Mouse (Mus musculus): ENCODE results near the gene Stk38. TPM values are rescaled to one million over a fixed set of nuclear protein-coding genes. Genes with fewer than 3 reads are reported as not detected.

Gene Stk38
- polyA plus RNA-seq, 1 experiment from 2014 or later: 102 TPM

DNA sequence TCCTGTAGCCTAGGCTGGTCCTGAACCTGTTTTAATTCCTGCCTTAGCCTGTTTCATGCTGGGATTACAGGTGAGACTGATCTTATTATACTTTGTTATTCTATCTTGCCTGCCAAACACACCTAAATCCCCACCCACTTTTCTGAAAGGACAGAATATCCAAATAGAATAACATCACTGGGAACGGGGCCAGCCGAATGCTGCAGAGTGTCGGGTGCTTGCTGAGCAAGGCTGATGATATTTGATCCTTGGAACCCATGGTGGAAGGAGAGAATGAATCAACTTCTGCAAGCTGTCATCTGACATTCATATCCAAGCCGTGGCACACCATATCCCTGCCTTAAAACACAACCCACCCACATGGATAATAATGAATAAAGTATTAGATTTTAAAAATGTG lies 59.1 kb downstream of the Stk38 start:
- 84% methylated on average over 4 of the region's 4 CpGs for WGBS
- no peak overlapping the region for H3K4me3 ChIP-seq (replicated peaks; ENCODE audit: low read depth, low read length)
- H3K9me3 ChIP-seq (ENCODE audit: control insufficient read depth, low read length): no peaks in the 10 kb centered on the region
- no peaks in the 10 kb centered on the region for H3K36me3 ChIP-seq (ENCODE audit: control insufficient read depth, insufficient read depth, low read length)
- peaks cover 15% of the 10 kb centered on the region for H3K4me1 ChIP-seq (ENCODE audit: control insufficient read depth, insufficient read depth, low read length)
- H3K27ac ChIP-seq (replicated peaks; ENCODE audit: low read depth, low read length): no peak overlapping the region
- H3K27me3 ChIP-seq (ENCODE audit: control insufficient read depth, insufficient read depth, low read length): no peaks in the 10 kb centered on the region
- DNase-seq: no peak
- H3K9ac ChIP-seq (replicated peaks; ENCODE audit: low read length): no peak overlapping the region
- H3K4me2 ChIP-seq (ENCODE audit: low read length): no peak overlapping the region
- no peak for ATAC-seq (ENCODE audit: low FRiP score, low TSS enrichment)

DNA sequence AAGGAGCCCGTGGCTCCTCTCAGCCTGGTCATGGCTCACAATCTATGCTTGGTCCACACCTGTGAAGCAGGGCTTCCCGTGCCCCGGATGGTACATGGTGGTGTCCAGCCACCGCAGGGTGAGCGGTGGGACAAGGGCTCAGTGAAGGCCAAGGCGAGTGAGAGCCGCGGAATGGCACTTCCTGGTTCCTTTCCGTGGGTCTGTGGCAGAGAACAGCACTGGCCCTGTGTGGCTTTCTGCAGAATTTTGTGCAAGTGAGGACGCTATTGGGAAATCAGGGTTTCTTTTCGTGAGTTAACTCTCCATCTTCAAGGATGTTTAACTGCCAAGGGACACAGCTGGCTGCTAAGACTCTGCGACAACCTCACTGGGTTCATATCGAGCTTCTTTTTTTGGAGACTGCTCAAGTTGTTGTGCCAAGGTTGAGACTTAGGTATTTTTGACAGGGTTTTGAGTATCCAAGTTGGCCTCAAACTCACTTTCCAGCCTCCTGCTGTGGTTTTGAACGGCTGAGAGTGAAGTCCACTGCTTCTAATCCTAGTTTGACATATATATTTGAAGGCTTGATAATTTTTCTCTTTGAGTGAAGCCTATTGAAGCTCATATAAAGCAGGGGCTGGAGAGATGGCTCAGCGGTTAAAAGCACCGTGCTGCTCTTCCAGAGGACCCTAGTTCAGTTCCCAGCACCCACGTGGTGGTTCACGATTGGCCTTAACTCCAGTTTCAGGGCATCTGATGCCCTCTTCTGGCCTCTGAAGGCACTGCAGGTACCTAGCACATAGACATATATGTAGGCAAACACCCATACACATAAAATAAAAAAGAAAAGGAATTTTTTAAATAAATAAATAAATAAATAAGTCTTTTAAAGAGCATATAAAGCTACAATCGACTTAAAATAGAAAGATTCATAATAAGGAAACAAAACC lies 60.5 kb downstream of the Stk38 start:
- 92% methylated on average over 19 of the region's 19 CpGs for WGBS
- Histone ChIP-seq H3K36me3 (ENCODE audit: control insufficient read depth, insufficient read depth, low read length) (no peaks in the 10 kb centered on the region), H3K27me3 (ENCODE audit: control insufficient read depth, insufficient read depth, low read length) (no peaks in the 10 kb centered on the region), H3K9ac (replicated peaks; ENCODE audit: low read length) (no peak overlapping the region), H3K4me1 (ENCODE audit: control insufficient read depth, insufficient read depth, low read length) (peaks cover 8% of the 10 kb centered on the region; the same call in 1 of the 2 replicates), H3K27ac (replicated peaks; ENCODE audit: low read depth, low read length) (no peak overlapping the region), H3K4me3 (replicated peaks; ENCODE audit: low read depth, low read length) (no peak overlapping the region), H3K9me3 (ENCODE audit: control insufficient read depth, low read length) (no peaks in the 10 kb centered on the region), H3K4me2 (ENCODE audit: low read length) (no peak overlapping the region)
- DNase-seq (no peak), ATAC-seq (ENCODE audit: low FRiP score, low TSS enrichment) (no peak)

DNA sequence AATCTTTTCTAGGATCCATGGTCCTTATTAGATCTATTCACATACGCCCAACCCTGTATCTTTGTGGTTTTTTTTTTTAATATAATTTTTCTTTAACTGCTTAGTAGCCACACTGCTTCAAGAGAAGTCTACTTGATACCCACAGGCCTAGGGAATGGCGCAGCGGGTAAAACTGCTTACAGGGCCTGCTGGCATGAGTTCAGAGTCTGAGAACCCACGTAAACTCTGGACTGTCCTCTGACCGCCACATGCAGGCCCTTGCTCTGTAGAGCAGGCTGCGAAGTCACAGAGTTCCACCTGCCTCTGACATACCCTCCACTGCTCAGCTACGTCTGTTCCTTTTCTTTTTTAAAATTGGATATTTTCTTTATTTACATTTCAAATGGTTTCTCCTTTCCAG lies 63.3 kb downstream of the Stk38 start:
- Histone ChIP-seq H3K4me3 (replicated peaks; ENCODE audit: low read depth, low read length) (no peak overlapping the region), H3K9me3 (ENCODE audit: control insufficient read depth, low read length) (no peaks in the 10 kb centered on the region), H3K9ac (replicated peaks; ENCODE audit: low read length) (no peak overlapping the region), H3K27ac (replicated peaks; ENCODE audit: low read depth, low read length) (no peak overlapping the region), H3K4me1 (ENCODE audit: control insufficient read depth, insufficient read depth, low read length) (no peaks in the 10 kb centered on the region), H3K36me3 (ENCODE audit: control insufficient read depth, insufficient read depth, low read length) (no peaks in the 10 kb centered on the region), H3K4me2 (ENCODE audit: low read length) (no peak overlapping the region), H3K27me3 (ENCODE audit: control insufficient read depth, insufficient read depth, low read length) (no peaks in the 10 kb centered on the region)
- no peak for ATAC-seq (ENCODE audit: low FRiP score, low TSS enrichment)
- DNase-seq: no peak
- 94% methylated on average over 7 of the region's 7 CpGs for WGBS

DNA sequence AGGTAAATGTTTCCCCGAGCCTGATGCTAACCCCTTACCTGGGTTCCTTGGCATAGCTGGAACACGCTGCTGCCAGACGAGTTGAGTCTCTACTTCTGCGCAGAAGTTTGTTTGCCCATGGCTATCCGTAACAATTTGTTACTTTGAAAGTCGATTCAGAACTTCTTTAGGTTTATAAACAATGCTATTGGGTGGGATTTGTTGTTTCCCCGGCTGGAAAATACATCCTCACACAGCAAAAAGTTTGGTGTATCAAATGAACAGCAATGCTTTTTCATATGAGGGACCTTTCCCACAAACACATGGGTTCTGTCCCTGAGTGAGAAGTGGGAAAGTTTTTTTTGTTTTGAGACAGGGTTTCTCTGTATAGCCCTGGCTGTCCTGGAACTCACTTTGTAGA lies 64.1 kb downstream of the Stk38 start, which contains the start of gene Pxt1:
Gene Pxt1 (minus strand): TSS at position 101 of the 400 bp plus-strand sequence.
- Histone ChIP-seq H3K4me3 (replicated peaks; ENCODE audit: low read depth, low read length) (no peak within 1 kb of the TSS), H3K4me2 (ENCODE audit: low read length) (no peak within 1 kb of the TSS), H3K27me3 (ENCODE audit: control insufficient read depth, insufficient read depth, low read length) (no peaks in the 10 kb centered on the region), H3K9me3 (ENCODE audit: control insufficient read depth, low read length) (no peaks in the 10 kb centered on the region), H3K9ac (replicated peaks; ENCODE audit: low read length) (no peak within 1 kb of the TSS), H3K4me1 (ENCODE audit: control insufficient read depth, insufficient read depth, low read length) (no peaks in the 10 kb centered on the region), H3K36me3 (ENCODE audit: control insufficient read depth, insufficient read depth, low read length) (no peaks in the 10 kb centered on the region), H3K27ac (replicated peaks; ENCODE audit: low read depth, low read length) (no peak within 1 kb of the TSS)
- DNase-seq: no peak
- ATAC-seq (ENCODE audit: low FRiP score, low TSS enrichment): no peak
- WGBS: 91% methylated on average over 7 of the region's 7 CpGs

DNA sequence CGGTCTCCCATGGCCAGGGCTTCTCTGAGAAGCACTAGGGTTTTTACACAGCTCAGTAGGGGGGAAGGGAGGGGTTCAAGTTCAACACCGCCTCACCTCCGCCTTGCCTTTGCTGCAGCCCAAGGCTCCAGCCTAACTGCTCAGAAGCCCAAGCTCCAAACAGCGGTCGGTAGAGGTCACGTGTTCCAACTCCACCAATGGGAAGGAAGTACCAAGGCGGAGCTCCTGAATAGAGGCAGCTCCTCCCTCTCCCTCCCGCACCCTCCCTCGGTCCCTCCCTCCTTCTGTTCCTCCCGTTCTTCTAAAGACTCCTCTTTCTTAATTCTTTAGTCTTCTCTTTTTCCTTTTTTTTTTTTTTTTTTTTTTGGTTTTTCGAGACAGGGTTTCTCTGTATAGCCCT lies 65.7 kb downstream of the Stk38 start:
- ATAC-seq (ENCODE audit: low FRiP score, low TSS enrichment): no peak
- DNase-seq: no peak
- Histone ChIP-seq H3K4me1 (ENCODE audit: control insufficient read depth, insufficient read depth, low read length) (no peaks in the 10 kb centered on the region), H3K9ac (replicated peaks; ENCODE audit: low read length) (no peak overlapping the region), H3K4me3 (replicated peaks; ENCODE audit: low read depth, low read length) (no peak overlapping the region), H3K27me3 (ENCODE audit: control insufficient read depth, insufficient read depth, low read length) (no peaks in the 10 kb centered on the region), H3K27ac (replicated peaks; ENCODE audit: low read depth, low read length) (no peak overlapping the region), H3K9me3 (ENCODE audit: control insufficient read depth, low read length) (no peaks in the 10 kb centered on the region), H3K36me3 (ENCODE audit: control insufficient read depth, insufficient read depth, low read length) (no peaks in the 10 kb centered on the region), H3K4me2 (ENCODE audit: low read length) (no peak overlapping the region)
- WGBS: 77% methylated on average over 10 of the region's 11 CpGs

DNA sequence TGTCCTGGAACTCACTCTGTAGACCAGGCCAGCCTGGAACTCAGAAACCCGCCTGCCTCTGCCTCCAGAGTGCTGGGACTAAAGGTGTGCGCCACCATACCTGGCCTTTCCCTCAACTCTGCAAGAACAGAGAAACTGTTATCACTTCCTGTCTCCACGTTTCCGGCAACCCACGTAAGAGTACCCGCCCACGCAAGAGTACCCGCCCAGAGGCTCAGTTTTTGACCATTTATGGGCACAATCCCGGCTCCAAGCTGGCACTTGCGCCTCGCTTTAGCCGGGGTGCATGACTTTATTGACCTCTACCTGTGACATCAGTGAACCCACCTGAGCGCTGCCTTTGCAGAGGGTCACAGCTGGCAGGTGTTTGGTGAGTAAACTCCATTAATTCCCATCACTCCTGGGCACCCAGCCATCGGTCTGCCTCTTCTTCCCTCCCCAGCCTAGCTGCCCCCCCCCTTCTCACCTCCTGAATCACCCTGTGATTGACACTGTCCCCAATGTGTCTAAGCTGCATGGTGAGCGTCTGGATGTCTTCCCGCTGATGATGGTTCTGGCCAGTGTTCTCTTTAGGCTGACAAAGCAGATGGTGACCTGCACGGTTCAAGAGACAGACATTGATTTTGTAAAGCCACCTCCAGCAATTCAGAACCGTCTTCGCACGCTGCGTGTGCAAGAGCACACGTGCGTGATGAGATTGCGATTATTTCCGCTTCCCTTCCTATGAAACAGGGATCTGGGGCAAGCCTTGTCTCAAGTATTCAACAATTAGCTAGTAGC lies 66.8 kb downstream of the Stk38 start:
- 94% methylated on average over 25 of the region's 25 CpGs for WGBS
- no peaks in the 10 kb centered on the region for H3K36me3 ChIP-seq (ENCODE audit: control insufficient read depth, insufficient read depth, low read length)
- no peak for DNase-seq

DNA sequence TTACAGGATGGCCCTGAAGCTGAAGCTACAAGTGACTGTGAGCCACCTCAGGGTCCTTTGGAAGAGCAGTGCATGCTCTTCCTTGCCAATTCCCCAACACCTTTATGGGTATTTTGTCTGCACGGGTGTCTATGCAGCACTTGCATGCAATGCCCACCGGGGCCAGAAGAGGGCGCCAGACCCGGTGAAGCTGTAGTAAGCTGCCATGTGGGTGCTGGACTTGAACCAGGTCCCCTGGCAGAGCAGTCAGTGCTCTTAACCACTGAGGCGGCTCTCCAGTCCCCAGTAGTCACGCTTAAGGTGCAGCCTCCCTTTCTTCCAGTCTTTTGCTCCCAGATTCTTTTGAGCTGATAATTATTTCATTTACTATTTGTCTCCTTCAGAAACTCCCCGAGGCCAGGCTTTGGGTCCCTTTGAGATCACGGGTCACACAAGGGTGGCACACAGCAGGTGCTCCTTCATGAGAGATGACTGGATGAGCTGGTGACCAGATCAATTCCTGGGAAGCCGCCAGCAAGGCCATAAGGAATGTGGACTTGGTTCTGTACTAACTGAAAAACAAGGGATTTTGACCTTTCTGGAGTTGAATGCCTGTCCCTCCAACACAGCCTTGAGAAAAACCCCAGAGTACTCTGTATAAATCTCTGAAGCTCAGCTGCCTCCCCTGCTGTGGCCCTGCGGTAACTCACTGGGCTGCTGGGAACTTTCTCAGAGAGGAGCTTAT lies 71.0 kb downstream of the Stk38 start:
- WGBS: 79% methylated on average over 10 of the region's 10 CpGs
- H3K9me3 ChIP-seq (ENCODE audit: control insufficient read depth, low read length): no peaks in the 10 kb centered on the region
- H3K36me3 ChIP-seq (ENCODE audit: control insufficient read depth, insufficient read depth, low read length): no peaks in the 10 kb centered on the region
- H3K4me3 ChIP-seq (replicated peaks; ENCODE audit: low read depth, low read length): no peak overlapping the region
- H3K4me2 ChIP-seq (ENCODE audit: low read length): no peak overlapping the region
- no peak for ATAC-seq (ENCODE audit: low FRiP score, low TSS enrichment)
- H3K27ac ChIP-seq (replicated peaks; ENCODE audit: low read depth, low read length): no peak overlapping the region
- no peak overlapping the region for H3K9ac ChIP-seq (replicated peaks; ENCODE audit: low read length)
- H3K4me1 ChIP-seq (ENCODE audit: control insufficient read depth, insufficient read depth, low read length): no peaks in the 10 kb centered on the region
- no peak for DNase-seq
- no peaks in the 10 kb centered on the region for H3K27me3 ChIP-seq (ENCODE audit: control insufficient read depth, insufficient read depth, low read length)

More for the DNA sequence above, 66.8 kb downstream of the Stk38 start:
- Histone ChIP-seq H3K9ac (replicated peaks; ENCODE audit: low read length) (no peak overlapping the region), H3K27me3 (ENCODE audit: control insufficient read depth, insufficient read depth, low read length) (no peaks in the 10 kb centered on the region), H3K4me1 (ENCODE audit: control insufficient read depth, insufficient read depth, low read length) (no peaks in the 10 kb centered on the region), H3K4me2 (ENCODE audit: low read length) (no peak overlapping the region), H3K4me3 (replicated peaks; ENCODE audit: low read depth, low read length) (no peak overlapping the region), H3K9me3 (ENCODE audit: control insufficient read depth, low read length) (no peaks in the 10 kb centered on the region), H3K27ac (replicated peaks; ENCODE audit: low read depth, low read length) (no peak overlapping the region)
- no peak for ATAC-seq (ENCODE audit: low FRiP score, low TSS enrichment)

DNA sequence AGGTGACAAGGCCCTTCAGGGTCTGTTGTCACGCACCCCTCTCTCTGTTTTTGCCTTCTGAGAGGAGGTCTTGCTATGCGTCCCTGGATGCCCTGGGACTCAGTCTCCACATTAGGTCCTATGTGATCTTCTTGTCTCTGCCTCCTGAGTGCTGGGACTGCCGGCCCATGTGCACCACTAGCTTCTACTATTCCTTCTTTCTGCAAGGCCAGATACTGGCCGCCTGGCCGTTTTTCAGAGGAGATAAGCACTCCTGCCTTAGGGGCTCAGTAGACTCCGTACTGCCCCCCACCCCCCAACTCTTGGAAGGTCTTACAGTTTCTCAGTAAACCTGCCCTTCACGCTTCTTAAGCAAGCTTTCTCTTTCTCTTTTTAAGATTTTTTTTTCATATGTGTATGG lies 71.7 kb downstream of the Stk38 start:
- no peaks in the 10 kb centered on the region for H3K36me3 ChIP-seq (ENCODE audit: control insufficient read depth, insufficient read depth, low read length)
- no peak for DNase-seq
- WGBS: 91% methylated on average over 7 of the region's 7 CpGs
- H3K27me3 ChIP-seq (ENCODE audit: control insufficient read depth, insufficient read depth, low read length): no peaks in the 10 kb centered on the region
- H3K27ac ChIP-seq (replicated peaks; ENCODE audit: low read depth, low read length): no peak overlapping the region
- H3K9me3 ChIP-seq (ENCODE audit: control insufficient read depth, low read length): no peaks in the 10 kb centered on the region
- H3K4me2 ChIP-seq (ENCODE audit: low read length): no peak overlapping the region
- no peak for ATAC-seq (ENCODE audit: low FRiP score, low TSS enrichment)
- H3K4me3 ChIP-seq (replicated peaks; ENCODE audit: low read depth, low read length): no peak overlapping the region
- no peaks in the 10 kb centered on the region for H3K4me1 ChIP-seq (ENCODE audit: control insufficient read depth, insufficient read depth, low read length)
- no peak overlapping the region for H3K9ac ChIP-seq (replicated peaks; ENCODE audit: low read length)
